Mouse (Mus musculus): ENCODE results near the gene Nt5dc3.
A peak's percentile ranks its signal among the peaks of the same experiment; 100 is the strongest.

The Nt5dc3 gene

DNA sequence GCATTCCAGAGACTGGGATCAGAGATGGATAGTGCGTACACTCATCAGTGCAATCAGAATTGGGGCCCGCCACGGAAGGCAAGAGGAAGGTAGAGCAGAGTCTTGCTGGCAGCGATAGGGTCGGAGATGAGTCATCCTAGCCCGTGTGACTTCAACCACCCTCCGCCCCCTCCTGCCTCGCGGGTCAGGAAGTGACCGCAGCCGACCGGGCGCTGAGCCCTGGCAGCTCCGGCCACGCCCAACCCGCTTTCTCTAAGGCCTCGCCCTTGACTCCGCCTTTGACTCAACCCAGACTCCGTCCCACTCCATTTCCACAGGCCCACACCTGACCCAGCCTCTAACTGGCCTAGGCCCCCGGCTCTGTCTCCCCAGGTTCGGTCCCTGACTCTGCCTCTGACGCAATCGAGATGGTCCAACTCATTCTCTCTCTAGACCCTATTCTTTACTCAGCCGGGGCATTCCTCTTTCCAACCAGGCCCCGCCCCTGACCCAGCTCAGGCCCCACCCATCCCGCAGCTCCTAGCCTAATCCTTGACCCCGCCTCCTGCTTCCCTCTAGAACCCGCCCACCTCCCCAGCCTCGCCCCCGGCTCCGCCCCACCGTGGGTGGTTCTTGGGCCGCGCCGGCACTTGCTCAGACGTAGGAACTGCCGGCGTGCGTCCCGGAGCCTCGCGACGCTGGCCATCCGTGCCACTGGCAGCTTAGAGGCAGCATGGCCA, at the start of gene Nt5dc3:
Gene Nt5dc3 (plus strand): TSS at position 608 of the 719 bp plus-strand sequence.
- peak; percentile 97 for DNase-seq (ENCODE audit: low spot score)

- peak; percentile 82 for DNase-seq (ENCODE audit: low spot score)
These were observed 47.8 kb upstream of the Nt5dc3 start for GRCm38 (mm10) chr10:86730823-86731499.

- no peak for DNase-seq (ENCODE audit: low spot score)
These were observed 47.3 kb upstream of the Nt5dc3 start for GRCm38 (mm10) chr10:86731500-86731863.

DNA sequence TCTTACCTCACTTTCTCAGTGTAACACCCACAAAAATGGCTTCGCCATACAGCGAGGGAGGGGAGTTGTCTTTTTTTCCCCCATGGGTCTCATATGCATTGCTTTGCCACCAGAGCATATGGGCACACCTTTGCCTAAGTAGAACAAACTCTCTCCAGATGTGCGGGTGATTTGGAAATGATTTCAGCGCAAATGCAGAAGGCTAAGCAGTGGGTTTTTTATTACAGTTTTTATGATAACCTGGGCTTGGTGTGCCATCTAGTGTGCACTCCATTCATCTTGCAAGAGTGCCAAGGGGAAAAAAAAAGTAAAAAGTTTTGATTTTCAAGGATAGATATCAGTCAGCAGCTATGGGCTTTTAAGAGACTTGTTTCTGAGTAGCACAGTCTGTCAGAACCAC, 43.8 kb upstream of the Nt5dc3 start:
- DNase-seq (ENCODE audit: low spot score), result peak; percentile 29

DNA sequence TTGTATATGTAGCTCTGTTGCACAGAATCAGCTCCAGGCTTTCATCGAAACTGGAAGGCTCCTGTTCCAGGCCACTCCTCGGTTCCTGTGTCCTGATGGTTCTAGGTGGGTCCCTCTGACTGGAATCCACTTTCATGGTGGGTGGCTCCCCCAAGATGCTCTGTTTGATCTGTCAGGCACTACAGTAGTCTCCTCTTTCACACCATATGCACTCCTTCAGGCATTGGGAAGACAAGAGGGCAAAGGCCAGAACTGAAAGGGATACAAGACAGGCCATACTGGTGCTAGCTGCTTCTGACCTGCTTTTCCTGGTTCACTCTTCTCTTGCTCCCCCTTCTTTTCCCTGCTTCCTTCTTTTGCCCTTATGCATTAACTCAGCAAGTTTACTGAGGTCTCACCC, 35.9 kb upstream of the Nt5dc3 start:
- DNase-seq (ENCODE audit: low spot score), result no peak

DNA sequence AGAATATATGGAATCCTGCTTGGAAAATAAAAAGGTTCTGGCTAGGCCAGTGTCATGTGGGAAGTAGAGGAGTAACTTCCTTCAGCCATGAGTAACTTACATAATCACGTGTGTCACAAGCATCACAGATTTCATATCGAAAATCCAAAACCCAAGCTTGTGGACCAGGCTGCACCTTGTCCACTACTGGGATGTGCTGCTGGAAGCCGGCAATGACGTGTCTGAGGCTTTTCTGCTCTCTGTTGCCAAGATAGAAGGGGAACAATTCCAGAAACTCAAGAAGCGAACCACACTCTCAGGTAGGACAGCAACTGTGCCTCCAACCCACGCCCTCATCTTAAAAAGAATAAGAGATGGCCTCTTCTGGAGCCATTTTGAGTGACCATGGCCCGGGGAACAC, 34.5 kb upstream of the Nt5dc3 start:
- no peak for DNase-seq (ENCODE audit: low spot score)

- no peak for DNase-seq (ENCODE audit: low spot score)
These were observed 22.8 kb upstream of the Nt5dc3 start for GRCm38 (mm10) chr10:86755816-86756502.

DNA sequence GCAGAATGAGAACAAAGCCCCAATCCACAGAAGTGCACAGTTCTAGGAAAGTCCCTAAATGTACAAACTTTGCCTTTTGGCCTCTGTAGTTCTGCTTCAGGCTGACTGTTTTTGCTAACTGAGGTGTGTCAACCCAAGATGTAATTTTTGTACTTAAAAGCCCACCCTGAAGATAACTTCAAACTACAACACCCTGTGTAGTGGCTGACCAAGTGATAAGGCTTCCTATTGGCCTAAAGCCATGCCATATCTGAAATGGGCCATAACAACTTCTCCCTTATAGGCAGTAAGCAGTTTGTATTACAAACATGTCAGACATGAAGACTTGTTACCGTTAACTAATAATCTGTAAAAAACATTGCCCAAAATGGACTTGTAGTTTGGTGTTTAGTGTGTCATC, 21.1 kb upstream of the Nt5dc3 start:
- no peak for DNase-seq (ENCODE audit: low spot score)

GRCm38 (mm10) chr10:86758211-86758610, 20.6 kb upstream of the Nt5dc3 start:
- DNase-seq (ENCODE audit: low spot score), result no peak

DNA sequence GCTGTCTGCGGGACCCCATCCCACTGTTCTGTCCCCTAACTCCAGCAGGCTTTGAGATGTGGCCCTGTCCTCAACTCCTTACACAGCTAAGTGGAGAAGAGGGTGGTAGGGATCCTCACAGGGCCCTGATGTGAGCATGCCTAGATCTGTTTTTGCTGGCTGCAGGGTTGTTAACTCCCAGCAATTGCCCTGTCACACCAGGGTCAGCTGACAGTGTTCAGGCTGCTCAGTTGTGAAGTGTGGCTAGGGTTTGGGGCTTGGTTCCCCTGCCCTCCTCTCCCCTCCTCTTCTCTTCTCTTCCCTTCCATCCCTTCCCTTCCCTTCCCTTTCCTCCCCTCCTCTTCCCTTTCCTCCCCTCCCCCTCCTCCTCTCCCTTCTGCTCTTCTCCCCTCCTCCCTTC, 17.6 kb upstream of the Nt5dc3 start:
- no peak for DNase-seq (ENCODE audit: low spot score)

DNA sequence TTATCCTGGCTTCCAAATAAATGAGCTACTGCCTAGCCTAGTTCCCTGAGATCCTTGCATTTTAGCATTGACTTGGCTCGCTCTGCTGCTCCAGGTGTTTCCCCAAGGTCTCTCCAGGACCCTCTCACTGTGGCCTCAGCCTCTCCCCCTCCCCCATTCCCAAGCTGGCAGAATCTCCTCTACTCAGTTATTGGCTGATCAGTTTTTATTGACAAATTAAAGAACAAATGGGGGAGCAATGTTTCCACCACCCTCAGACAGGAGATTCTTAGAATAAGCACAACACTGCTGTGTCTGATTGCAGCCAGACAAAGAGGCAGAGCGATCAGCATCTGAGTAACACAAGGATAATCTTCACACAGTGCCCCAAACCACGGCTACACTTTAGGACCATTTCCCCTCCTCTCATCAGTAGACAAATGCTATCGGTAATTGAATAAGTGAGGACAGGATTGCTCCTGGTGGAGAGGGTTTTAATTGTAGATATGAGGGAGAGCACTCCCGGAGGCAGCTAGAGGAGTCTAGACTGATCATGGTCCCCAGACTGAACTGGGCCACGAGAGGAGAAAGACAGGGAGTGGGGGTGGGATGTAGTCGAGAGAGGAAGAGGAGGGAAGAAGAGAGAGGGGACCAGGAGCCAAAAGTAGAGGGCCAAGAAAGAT, 17.0 kb upstream of the Nt5dc3 start:
- no peak for DNase-seq (ENCODE audit: low spot score)

DNA sequence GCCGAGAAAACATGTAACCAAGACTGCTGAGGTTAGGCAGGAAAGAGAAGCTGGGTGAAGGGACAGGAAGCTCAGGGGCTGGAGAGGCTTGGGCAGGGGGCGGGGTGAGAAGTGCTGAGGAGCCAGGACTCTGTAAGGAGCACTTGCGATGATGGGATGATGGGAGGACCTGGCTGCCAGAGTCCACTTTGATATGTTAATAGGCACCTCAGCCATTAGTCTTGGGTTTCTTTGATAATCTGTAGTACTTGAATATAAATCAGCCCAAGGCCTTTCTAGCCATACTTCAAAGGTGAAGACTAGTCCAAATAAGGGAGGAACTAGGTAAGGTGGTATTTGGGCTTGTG, 16.4 kb upstream of the Nt5dc3 start:
- no peak for DNase-seq (ENCODE audit: low spot score)

- DNase-seq (ENCODE audit: low spot score), result no peak
These were observed 15.1 kb upstream of the Nt5dc3 start, which contains the start of gene Gm49358 for GRCm38 (mm10) chr10:86763672-86764071. Gm49358 (plus strand) TSS chr10:86763972.

GRCm38 (mm10) chr10:86765344-86765966, 13.3 kb upstream of the Nt5dc3 start:
- no peak for DNase-seq (ENCODE audit: low spot score)

DNA sequence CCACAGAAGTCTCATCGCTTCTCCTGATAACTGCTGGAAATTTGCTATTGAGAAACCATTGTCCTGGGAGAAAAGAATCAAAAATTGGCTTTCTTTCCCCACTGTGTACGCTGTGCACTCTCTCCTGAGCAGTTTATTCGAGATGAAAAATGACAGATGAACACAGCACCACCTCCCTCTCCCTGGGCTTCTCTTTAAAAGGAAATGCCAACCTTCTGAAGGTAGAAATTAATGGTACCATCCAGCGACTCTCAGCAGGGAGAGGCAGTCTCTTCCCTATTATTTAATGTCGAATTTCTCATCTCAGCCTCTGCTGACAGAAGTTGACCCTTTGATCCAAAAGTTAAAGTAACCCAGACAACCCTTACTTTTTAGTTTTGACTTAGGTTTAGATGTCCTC, 9.6 kb upstream of the Nt5dc3 start:
- DNase-seq (ENCODE audit: low spot score), result no peak

DNA sequence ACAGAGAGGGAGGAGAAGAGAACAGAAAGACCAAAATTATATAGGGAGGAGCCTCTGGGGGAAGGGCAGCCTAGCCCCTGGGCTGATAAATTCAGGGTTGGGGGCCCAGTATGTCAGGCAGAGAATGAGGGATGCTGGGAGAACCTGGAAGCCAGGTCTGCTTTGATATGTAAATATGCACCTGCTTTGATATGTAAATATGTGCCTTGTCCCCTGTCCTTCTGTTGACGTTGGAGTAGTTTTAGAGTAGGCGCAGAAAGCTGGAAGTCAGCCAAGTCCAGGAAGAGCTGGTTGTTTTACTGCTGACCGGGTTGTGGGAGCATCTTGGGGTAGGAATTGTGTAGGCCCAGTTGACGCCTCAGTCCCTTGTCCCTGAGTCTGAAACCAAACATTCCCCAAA, 9.0 kb upstream of the Nt5dc3 start:
- no peak for DNase-seq (ENCODE audit: low spot score)

- DNase-seq (ENCODE audit: low spot score), result no peak
These were observed 7.1 kb upstream of the Nt5dc3 start for GRCm38 (mm10) chr10:86771701-86772100.

- DNase-seq (ENCODE audit: low spot score), result no peak
These were observed 6.6 kb upstream of the Nt5dc3 start for GRCm38 (mm10) chr10:86772231-86772631.

- no peak for DNase-seq (ENCODE audit: low spot score)
These were observed 5.4 kb upstream of the Nt5dc3 start for GRCm38 (mm10) chr10:86773360-86773759.

- no peak for DNase-seq (ENCODE audit: low spot score)
These were observed 2.5 kb upstream of the Nt5dc3 start for GRCm38 (mm10) chr10:86776281-86776680.

- peak; percentile 9 for DNase-seq (ENCODE audit: low spot score)
These were observed 1.0 kb upstream of the Nt5dc3 start for GRCm38 (mm10) chr10:86777614-86778319.

All from adipocyte (in vitro differentiated cells).